Mouse (Mus musculus): ENCODE data around the gene Rap1gds1.

DNA sequence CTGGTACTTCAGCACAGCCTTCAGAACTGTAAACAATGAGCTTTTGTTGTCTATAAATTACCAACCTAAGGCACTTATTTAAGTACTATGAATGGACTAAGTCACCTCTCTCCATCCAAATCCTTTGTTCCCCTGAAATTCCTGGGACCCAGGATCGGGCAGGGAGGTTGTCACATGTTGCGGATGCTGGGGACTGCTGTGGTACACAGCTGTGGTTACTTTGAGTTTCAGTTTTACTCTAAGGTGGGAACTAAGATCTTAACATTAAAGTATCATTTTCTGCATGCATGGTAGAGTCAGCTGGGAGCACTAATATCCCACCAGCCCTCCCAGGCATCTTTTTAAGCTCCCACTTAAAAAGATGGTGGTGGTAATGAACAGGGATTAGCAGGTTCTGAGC, 165.7 kb downstream of the Rap1gds1 start:
- no peak for TF ChIP-seq CTCF (IDR thresholded peaks at IDR 0.05; ENCODE audit: extremely low read depth, insufficient read depth, insufficient read length, insufficient replicate concordance)
- TF ChIP-seq POLR2A (IDR thresholded peaks at IDR 0.05; ENCODE audit: low read depth, low read length): no peak
